Mouse (Mus musculus) ES-E14 (cell line): Measurements from ENCODE around the gene Fam173a.

Source experiments
- CHD2 ChIP-seq: IDR thresholded peaks from 2 replicates; pipeline ENCODE4 v1.6.1; 2014; ENCODE audit warnings: mild to moderate bottlenecking, low read depth, low read length, inconsistent platforms
- HCFC1 ChIP-seq: IDR thresholded peaks from 2 replicates; pipeline ENCODE4 v1.6.1; 2012; ENCODE audit warnings: low read length, inconsistent platforms, borderline replicate concordance; ENCODE audit not compliant: insufficient read depth
- MAFK ChIP-seq: IDR thresholded peaks from 2 replicates; pipeline ENCODE4 v1.6.1; 2014; ENCODE audit warnings: mild to moderate bottlenecking, low read depth, low read length, inconsistent platforms; ENCODE audit not compliant: insufficient read depth
- ZC3H11A ChIP-seq: IDR thresholded peaks from 2 replicates; pipeline ENCODE4 v1.6.1; 2012; ENCODE audit warnings: low read depth, mild to moderate bottlenecking, inconsistent platforms, low read length, borderline replicate concordance
- ZNF384 ChIP-seq: IDR thresholded peaks from 2 replicates; pipeline ENCODE4 v1.6.1; 2012; ENCODE audit warnings: low read depth, low read length, inconsistent platforms

GRCm38 (mm10) chr17:25829558-25830017 is 36.9 kb upstream of the Fam173a start:
- TF ChIP-seq ZNF384, result no peak
- TF ChIP-seq HCFC1, result no peak
- TF ChIP-seq CHD2, result no peak
- TF ChIP-seq ZC3H11A, result no peak
- no peak for TF ChIP-seq MAFK
